Mouse (Mus musculus) liver, embryonic 14.5 days (tissue): ENCODE results near the gene Nbdy. TPM values are rescaled to one million over a fixed set of nuclear protein-coding genes. Genes with fewer than 3 reads are reported as not detected.

Experiments
- ATAC-seq: fragments of 200-750 bp; cut with Nextera tagmentation; 2 replicates; pipeline ENCODE4 v1.8.0; 2017; ENCODE audit warnings: moderate number of reproducible peaks, mild to moderate bottlenecking, moderate library complexity; ENCODE audit not compliant: insufficient read depth
- DNase-seq, 3 experiments: peaks; one replicate each; pipeline ENCODE4 v3.0.0-alpha.2; 2012 to 2013; ENCODE audit warnings: low read depth in 3 of 3, low spot score in 3 of 3
- H3K27ac ChIP-seq: fragments of 300-500 bp; sonication (generic); 2 replicates; pipeline ENCODE4 v1.5.1; 2014; ENCODE audit warnings: moderate library complexity, mild to moderate bottlenecking, control low read depth, inconsistent platforms
- H3K27me3 ChIP-seq: fragments of 300-500 bp; sonication (generic); 2 replicates; pipeline ENCODE4 v1.6.1; 2014; ENCODE audit warnings: mild to moderate bottlenecking, low read length, moderate library complexity; ENCODE audit not compliant: control insufficient read depth, insufficient read depth
- H3K36me3 ChIP-seq: fragments of 300-500 bp; sonication (generic); replicated peaks from 2 replicates; pipeline ENCODE4 v1.6.1; 2014; ENCODE audit warnings: low read depth; ENCODE audit not compliant: control insufficient read depth, insufficient read depth
- H3K4me1 ChIP-seq, 2 experiments: fragments of 200-500 bp in 1 of 2; fragments of 300-500 bp in 1 of 2; sonication (generic) in 1 of 2; replicated peaks; 2 replicates each; pipeline ENCODE4 v1.6.1; 2012 to 2014; ENCODE audit warnings: antibody characterized with exemption in 1 of 2, inconsistent platforms in 1 of 2, low read length in 1 of 2; ENCODE audit not compliant: control insufficient read depth in 2 of 2, insufficient read depth in 2 of 2
- H3K4me2 ChIP-seq: fragments of 300-500 bp; sonication (generic); 2 replicates; pipeline ENCODE4 v1.6.1; 2014; ENCODE audit warnings: low read depth, mild to moderate bottlenecking, control low read depth, moderate library complexity
- H3K4me3 ChIP-seq, 2 experiments: fragments of 200-500 bp in 1 of 2; fragments of 300-500 bp in 1 of 2; sonication (generic) in 1 of 2; 2 replicates each; pipeline ENCODE4 v1.5.1; 2012 to 2014; ENCODE audit warnings: low read depth in 2 of 2, low read length in 2 of 2, mild to moderate bottlenecking in 2 of 2, control low read depth in 1 of 2, inconsistent platforms in 1 of 2, moderate library complexity in 1 of 2; ENCODE audit not compliant: insufficient read depth in 1 of 2
- H3K9ac ChIP-seq: fragments of 300-500 bp; sonication (generic); replicated peaks from 2 replicates; pipeline ENCODE4 v1.6.1; 2014; ENCODE audit warnings: mild to moderate bottlenecking, control low read depth, moderate library complexity
- H3K9me3 ChIP-seq: fragments of 300-500 bp; sonication (generic); 2 replicates; pipeline ENCODE4 v1.6.1; 2016; ENCODE audit warnings: low read length, mixed read lengths; ENCODE audit not compliant: control insufficient read depth
- CTCF ChIP-seq: IDR thresholded peaks from 2 replicates; pipeline ENCODE4 v1.5.1; 2016; ENCODE audit warnings: antibody characterized with exemption, low read depth, control low read depth
- EP300 ChIP-seq: IDR thresholded peaks from 2 replicates; pipeline ENCODE4 v1.6.1; 2016; ENCODE audit warnings: antibody characterized with exemption, low read depth
- WGBS: fragments of 180-500 bp; shearing (Covaris S2); extraction: QIAGEN DNeasy Blood & Tissue Kit; methylation state at CpG from one replicate; pipeline ENCODE4 v1.1.7; 2014; ENCODE audit not compliant: insufficient replicate concordance; 5-methylcytosine and 5-hydroxymethylcytosine counted together
- polyA plus RNA-seq, 2 experiments: library from polyadenylated mRNA; depleted of rRNA in 1 of 2; stranded (reverse) in 1 of 2; unstranded in 1 of 2; fragments of >200 nt; fragmentation: Nextera tagmentation in 1 of 2; extraction: Ambion mirVana in 1 of 2; gene quantifications; 2 replicates each; pipeline versions ENCODE4 v1.2.1 to v1.2.3; 2012 to 2014

Nbdy gene
- polyA plus RNA-seq, 2 experiments: 11.5 to 17.4 TPM

GRCm38 (mm10) chrX:153719602-153720001 is 3.8 kb upstream of the Nbdy start:
- Histone ChIP-seq H3K27ac (no peak overlapping the region), H3K4me2 (no peak overlapping the region), H3K9me3 (no peaks in the 10 kb centered on the region), H3K36me3 (no peaks in the 10 kb centered on the region), H3K27me3 (no peaks in the 10 kb centered on the region), H3K4me1 (no peaks in the 10 kb centered on the region), H3K4me3 (no peak overlapping the region), H3K9ac (no peak overlapping the region)
- 31% methylated on average over 4 of the region's 4 CpGs for WGBS
- ATAC-seq: no peak
- TF ChIP-seq CTCF (peak; percentile 33; the same call in 1 of the 2 replicates), EP300 (no peak)
- no peak for DNase-seq

DNA sequence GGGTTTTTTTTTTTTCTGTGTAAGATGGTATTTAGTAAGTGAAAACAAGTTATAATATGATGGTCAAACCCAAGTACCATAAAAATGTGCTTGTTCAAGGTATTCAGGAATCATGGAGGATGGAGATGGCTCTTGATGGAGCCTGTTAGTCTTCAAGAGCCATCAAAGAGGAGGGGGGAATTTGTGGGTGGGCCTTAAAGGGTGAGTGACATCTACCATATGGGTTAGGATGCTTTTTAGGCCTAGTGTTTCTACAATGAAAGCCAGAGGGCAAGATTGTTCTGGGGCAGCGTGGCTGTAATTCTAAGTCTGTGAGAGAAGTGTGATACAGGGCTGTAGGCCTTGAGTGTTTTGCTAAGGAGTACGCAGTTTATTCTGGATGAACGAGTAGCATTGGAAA is 1.0 kb downstream of the Nbdy start:
- Histone ChIP-seq H3K4me1 (no peaks in the 10 kb centered on the region), H3K36me3 (no peaks in the 10 kb centered on the region), H3K4me3 (peak overlapping the region; percentile 4 to 29; a peak in 3 of 4 replicates), H3K9ac (no peak overlapping the region), H3K9me3 (no peaks in the 10 kb centered on the region), H3K27ac (no peak overlapping the region), H3K4me2 (peak overlapping the region; percentile 50), H3K27me3 (no peaks in the 10 kb centered on the region)
- TF ChIP-seq CTCF (no peak), EP300 (no peak)
- 32% methylated on average over 3 of the region's 3 CpGs for WGBS
- ATAC-seq (no peak), DNase-seq (no peak)

DNA sequence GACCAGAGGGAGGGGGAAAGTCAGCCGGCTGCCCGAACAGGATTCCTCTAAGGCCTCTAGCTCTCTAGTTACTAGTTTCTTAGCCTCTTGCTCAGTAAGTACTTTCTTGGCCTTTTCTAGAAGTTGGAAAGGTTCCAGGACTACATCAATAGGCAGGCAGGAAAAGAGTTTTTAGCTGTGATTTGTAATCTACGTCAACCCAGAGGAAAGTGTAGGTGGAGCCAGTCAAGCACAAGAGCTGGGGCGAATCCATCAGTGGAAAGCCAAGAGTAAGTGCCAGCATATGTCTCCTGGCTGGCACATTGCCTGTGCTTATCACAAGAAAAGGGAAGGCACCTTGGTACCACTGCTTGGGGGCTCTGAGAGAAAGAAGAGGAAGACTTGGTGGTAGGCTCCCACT is 12.3 kb downstream of the Nbdy start:
- DNase-seq: no peak
- no peaks in the 10 kb centered on the region for H3K36me3 ChIP-seq

GRCm38 (mm10) chrX:153742493-153742892 is 19.1 kb downstream of the Nbdy start:
- Histone ChIP-seq H3K4me2 (no peak overlapping the region), H3K4me1 (no peaks in the 10 kb centered on the region), H3K9me3 (no peaks in the 10 kb centered on the region), H3K9ac (no peak overlapping the region), H3K4me3 (no peak overlapping the region), H3K36me3 (no peaks in the 10 kb centered on the region), H3K27ac (no peak overlapping the region), H3K27me3 (no peaks in the 10 kb centered on the region)
- ATAC-seq (no peak), DNase-seq (no peak)
- WGBS: 58% methylated on average over 3 of the region's 3 CpGs
- TF ChIP-seq EP300 (no peak), CTCF (no peak)

More for the DNA sequence above, 12.3 kb downstream of the Nbdy start:
- no peak for ATAC-seq
- 63% methylated on average over 4 of the region's 4 CpGs for WGBS
- H3K4me2 ChIP-seq: no peak overlapping the region
- no peaks in the 10 kb centered on the region for H3K9me3 ChIP-seq
- TF ChIP-seq CTCF: no peak
- no peak for TF ChIP-seq EP300
- no peaks in the 10 kb centered on the region for H3K4me1 ChIP-seq
- H3K27me3 ChIP-seq: no peaks in the 10 kb centered on the region
- H3K4me3 ChIP-seq: no peak overlapping the region
- no peak overlapping the region for H3K27ac ChIP-seq
- H3K9ac ChIP-seq: no peak overlapping the region

DNA sequence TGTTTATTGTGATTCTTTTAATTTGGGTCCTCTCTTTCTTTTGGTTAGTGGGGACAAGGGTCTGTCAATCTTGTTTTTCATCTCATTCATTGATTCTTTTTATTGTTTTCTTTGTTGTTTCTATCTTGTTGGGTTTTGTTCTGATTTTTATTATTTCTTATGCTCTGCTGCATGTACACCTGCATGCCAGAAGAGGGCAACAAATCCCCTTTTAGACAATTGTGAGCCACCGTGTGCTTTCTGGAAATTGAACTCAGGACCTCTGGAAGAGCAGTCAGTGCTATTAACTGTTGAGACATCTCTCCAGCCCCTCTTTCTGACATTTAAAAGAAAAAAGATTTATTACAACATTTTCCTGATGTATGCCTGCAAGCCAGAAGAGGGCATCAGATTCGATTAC is 25.8 kb downstream of the Nbdy start:
- Histone ChIP-seq H3K4me2 (no peak overlapping the region), H3K36me3 (no peaks in the 10 kb centered on the region), H3K27ac (no peak overlapping the region), H3K9ac (no peak overlapping the region), H3K4me3 (no peak overlapping the region), H3K4me1 (no peaks in the 10 kb centered on the region), H3K9me3 (no peaks in the 10 kb centered on the region), H3K27me3 (no peaks in the 10 kb centered on the region)
- TF ChIP-seq EP300 (no peak), CTCF (peak; percentile 23; the same call in 1 of the 2 replicates)
- no peak for DNase-seq
- no peak for ATAC-seq
- WGBS: 21% methylated on average over 2 of the region's 2 CpGs

Other genes with a start within 250 kb of the Nbdy start
- gene Ubqln2, start 225.4 kb upstream of the Nbdy start, polyA plus RNA-seq (2012; rRNA removed): 7.2 and 8.7 TPM in 2 replicates
- 4.6 and 4.7 TPM in 2 replicates for gene Ubqln2, start 225.4 kb upstream of the Nbdy start, polyA plus RNA-seq (2014; fragmentation: Nextera tagmentation; extraction: Ambion mirVana)
- gene Cypt3, start 165.0 kb upstream of the Nbdy start, polyA plus RNA-seq (2012; rRNA removed): not detected in 2 replicates
- gene Cypt3, start 165.0 kb upstream of the Nbdy start, polyA plus RNA-seq (2014; fragmentation: Nextera tagmentation; extraction: Ambion mirVana): not detected in 2 replicates
- 0.55 and 0.60 TPM in 2 replicates for gene Kctd12b, start 27.2 kb upstream of the Nbdy start, polyA plus RNA-seq (2012; rRNA removed)
- 0.38 and 0.66 TPM in 2 replicates for gene Kctd12b, start 27.2 kb upstream of the Nbdy start, polyA plus RNA-seq (2014; fragmentation: Nextera tagmentation; extraction: Ambion mirVana)
- gene Spin2c, start 108.6 kb downstream of the Nbdy start, polyA plus RNA-seq (2012; rRNA removed): 0.49 and 0.83 TPM in 2 replicates
- 2.1 and 2.2 TPM in 2 replicates for gene Spin2c, start 108.6 kb downstream of the Nbdy start, polyA plus RNA-seq (2014; fragmentation: Nextera tagmentation; extraction: Ambion mirVana)